Mouse (Mus musculus) ES-Bruce4 (cell line): ENCODE results near the gene Calm1.

ENCODE experiments used
- CTCF ChIP-seq: IDR thresholded peaks from one replicate; pipeline ENCODE4 v1.8.1; 2011; ENCODE audit warnings: low read depth, low read length
- POLR2A ChIP-seq: IDR thresholded peaks from one replicate; pipeline ENCODE4 v1.8.1; 2011; ENCODE audit warnings: low read length; ENCODE audit not compliant: insufficient read depth

- TF ChIP-seq CTCF (no peak), POLR2A (no peak)
These were observed 20.8 kb downstream of the Calm1 start for GRCm38 (mm10) chr12:100220012-100220411.
